Mouse (Mus musculus) ES-Bruce4 (cell line): ENCODE measurements around the gene Snrnp70. TPM values are rescaled to one million over a fixed set of nuclear protein-coding genes. Genes with fewer than 3 reads are reported as not detected.

Experiments used
- H3K27ac ChIP-seq: 2 replicates; pipeline ENCODE4 v1.5.1; 2012; ENCODE audit warnings: low read length, inconsistent platforms; ENCODE audit not compliant: insufficient read depth
- H3K27me3 ChIP-seq: 2 replicates; pipeline ENCODE4 v1.6.1; 2012; ENCODE audit warnings: mild to moderate bottlenecking, low read length, inconsistent platforms; ENCODE audit not compliant: control insufficient read depth, poor library complexity, insufficient read depth, severe bottlenecking
- H3K36me3 ChIP-seq: 2 replicates; pipeline ENCODE4 v1.6.1; 2012; ENCODE audit warnings: inconsistent platforms, mild to moderate bottlenecking, low read length, moderate library complexity; ENCODE audit not compliant: control insufficient read depth, poor library complexity, insufficient read depth, severe bottlenecking
- H3K4me1 ChIP-seq: one replicate; pipeline ENCODE4 v1.8.1; 2011; ENCODE audit warnings: low read length; ENCODE audit not compliant: control insufficient read depth, insufficient read depth
- H3K4me3 ChIP-seq: 2 replicates; pipeline ENCODE4 v1.5.1; 2011; ENCODE audit warnings: low read depth, mild to moderate bottlenecking, low read length
- H3K9ac ChIP-seq: 2 replicates; pipeline ENCODE4 v1.6.1; 2012; ENCODE audit warnings: low read depth, mild to moderate bottlenecking, inconsistent platforms; ENCODE audit not compliant: poor library complexity, severe bottlenecking
- H3K9me3 ChIP-seq: replicated peaks from 2 replicates; pipeline ENCODE4 v1.6.1; 2012; ENCODE audit warnings: mild to moderate bottlenecking, low read length, inconsistent platforms; ENCODE audit not compliant: control insufficient read depth, poor library complexity, insufficient read depth, severe bottlenecking
- CTCF ChIP-seq: IDR thresholded peaks from one replicate; pipeline ENCODE4 v1.8.1; 2011; ENCODE audit warnings: low read depth, low read length
- EP300 ChIP-seq: IDR thresholded peaks from 2 replicates; pipeline ENCODE4 v1.6.1; 2011; ENCODE audit warnings: low read depth, low read length; ENCODE audit not compliant: insufficient read depth
- POLR2A ChIP-seq: IDR thresholded peaks from one replicate; pipeline ENCODE4 v1.8.1; 2011; ENCODE audit warnings: low read length; ENCODE audit not compliant: insufficient read depth
- polyA plus RNA-seq: library from polyadenylated mRNA; stranded (reverse); fragments of >200 nt; gene quantifications from 2 replicates; pipeline ENCODE4 v1.2.4, GENCODE M21; 2011; ENCODE audit warnings: low read depth; ENCODE audit not compliant: missing spikeins, insufficient read depth, insufficient read length

Gene Snrnp70
- polyA plus RNA-seq, 1 experiment = 686 TPM

- Histone ChIP-seq H3K36me3 (peaks cover 39% of the 10 kb centered on the region), H3K27ac (peak overlapping the region; percentile 7; the same call in 1 of the 2 replicates), H3K27me3 (no peaks in the 10 kb centered on the region), H3K4me1 (peaks cover 7% of the 10 kb centered on the region), H3K4me3 (peak overlapping the region; percentile 22), H3K9ac (no peak overlapping the region), H3K9me3 (no peaks in the 10 kb centered on the region)
- no peak for TF ChIP-seq POLR2A
- TF ChIP-seq CTCF = no peak
- TF ChIP-seq EP300 = 0 out of 2 replicates have a peak, but pooled peaks have one; percentile 39
Measured at GRCm38 (mm10) chr7:45419859-45420614, 24.5 kb upstream of the Snrnp70 start.

- H3K27me3 ChIP-seq = no peaks in the 10 kb centered on the region
- no peak overlapping the region for H3K4me3 ChIP-seq
Measured at GRCm38 (mm10) chr7:45417962-45418492, 22.5 kb upstream of the Snrnp70 start.

GRCm38 (mm10) chr7:45415636-45416035, 20.1 kb upstream of the Snrnp70 start:
- Histone ChIP-seq H3K9me3 (no peaks in the 10 kb centered on the region), H3K36me3 (no peaks in the 10 kb centered on the region), H3K27me3 (no peaks in the 10 kb centered on the region), H3K4me3 (peak overlapping the region; percentile 43), H3K4me1 (peaks cover 10% of the 10 kb centered on the region), H3K9ac (peak overlapping the region; percentile 49), H3K27ac (no peak overlapping the region)
- no peak for TF ChIP-seq EP300
- no peak for TF ChIP-seq POLR2A
- no peak for TF ChIP-seq CTCF

More at GRCm38 (mm10) chr7:45417962-45418492, 22.5 kb upstream of the Snrnp70 start:
- peaks cover 19% of the 10 kb centered on the region for H3K36me3 ChIP-seq
- TF ChIP-seq POLR2A (no peak), EP300 (no peak), CTCF (no peak)
- peaks cover 7% of the 10 kb centered on the region for H3K4me1 ChIP-seq
- H3K9me3 ChIP-seq = no peaks in the 10 kb centered on the region
- H3K27ac ChIP-seq = no peak overlapping the region
- H3K9ac ChIP-seq = 0 out of 2 replicates have a peak overlapping the region, but pooled peaks have one; percentile 7

GRCm38 (mm10) chr7:45414740-45415224, 19.2 kb upstream of the Snrnp70 start:
- Histone ChIP-seq H3K4me3 (no peak overlapping the region), H3K36me3 (no peaks in the 10 kb centered on the region), H3K9me3 (no peaks in the 10 kb centered on the region), H3K9ac (no peak overlapping the region), H3K27ac (no peak overlapping the region), H3K27me3 (no peaks in the 10 kb centered on the region), H3K4me1 (peaks cover 10% of the 10 kb centered on the region)
- no peak for TF ChIP-seq POLR2A
- TF ChIP-seq EP300 = no peak
- no peak for TF ChIP-seq CTCF

GRCm38 (mm10) chr7:45413864-45414739, 18.6 kb upstream of the Snrnp70 start:
- Histone ChIP-seq H3K9me3 (no peaks in the 10 kb centered on the region), H3K27ac (peak overlapping the region; percentile 21)
- TF ChIP-seq POLR2A (peak; percentile 60), EP300 (no peak), CTCF (no peak)

More at GRCm38 (mm10) chr7:45413864-45414739, 18.6 kb upstream of the Snrnp70 start:
- Histone ChIP-seq H3K9ac (peak overlapping the region; percentile 87), H3K36me3 (no peaks in the 10 kb centered on the region), H3K27me3 (no peaks in the 10 kb centered on the region), H3K4me3 (peak overlapping the region; percentile 58), H3K4me1 (peaks cover 10% of the 10 kb centered on the region)
